Mouse (Mus musculus): ENCODE measurements around the gene Tubb2a. TPM values are rescaled to one million over a fixed set of nuclear protein-coding genes. Genes with fewer than 3 reads are reported as not detected.
A peak's percentile ranks its signal among the peaks of the same experiment; 100 is the strongest.

The Tubb2a gene
- polyA plus RNA-seq, 1 experiment from 2014 or later = 192 TPM

GRCm38 (mm10) chr13:34071836-34072235 is 6.0 kb downstream of the Tubb2a start:
- no peak overlapping the region for H3K27ac ChIP-seq
- no peak overlapping the region for H3K4me3 ChIP-seq (replicated peaks)
- no peak for ATAC-seq (ENCODE audit: insufficient read depth, low FRiP score, low read depth)
- H3K4me1 ChIP-seq = 0 out of 2 replicates have a peak, but pooled peaks cover 5% of the 10 kb centered on the region
- no peaks in the 10 kb centered on the region for H3K9me3 ChIP-seq
- no peak overlapping the region for H3K4me2 ChIP-seq
- H3K9ac ChIP-seq = no peak overlapping the region
- H3K27me3 ChIP-seq (replicated peaks) = no peaks in the 10 kb centered on the region
- 91% methylated on average over 6 of the region's 6 CpGs for WGBS
- 0 out of 2 replicates have a peak, but pooled peaks cover 2% of the 10 kb centered on the region for H3K36me3 ChIP-seq

- 36% methylated on average over 4 of the region's 4 CpGs for WGBS
- H3K27me3 ChIP-seq (replicated peaks) = no peaks in the 10 kb centered on the region
- ATAC-seq (ENCODE audit: insufficient read depth, low FRiP score, low read depth) = no peak
- H3K4me3 ChIP-seq (replicated peaks) = no peak overlapping the region
- no peak overlapping the region for H3K4me2 ChIP-seq
- no peaks in the 10 kb centered on the region for H3K4me1 ChIP-seq
- H3K9me3 ChIP-seq = no peaks in the 10 kb centered on the region
- H3K36me3 ChIP-seq = 0 out of 2 replicates have a peak, but pooled peaks cover under 1% of the 10 kb centered on the region
- H3K9ac ChIP-seq = no peak overlapping the region
- H3K27ac ChIP-seq = no peak overlapping the region
Observed at GRCm38 (mm10) chr13:34070296-34070695, 7.5 kb downstream of the Tubb2a start.

DNA sequence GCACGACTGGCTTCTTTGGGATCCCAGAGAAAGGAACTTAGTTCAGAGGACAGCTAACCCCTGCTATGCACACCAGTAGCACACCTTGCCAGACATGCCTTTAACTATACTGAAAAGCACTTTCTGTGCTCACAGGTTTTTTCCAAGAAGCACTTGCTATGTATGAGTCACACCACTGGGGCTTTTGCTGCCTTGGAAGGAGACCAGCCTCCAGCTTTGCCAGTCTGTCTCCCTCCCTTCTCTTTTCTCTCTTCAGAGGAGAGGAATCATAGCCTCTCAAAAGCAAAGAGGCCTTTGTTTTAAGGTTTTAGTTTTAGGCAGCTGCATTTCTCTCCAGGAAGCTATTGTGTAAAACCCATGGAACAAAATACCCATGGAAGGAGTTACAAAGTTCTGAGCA is 11.5 kb downstream of the Tubb2a start:
- Histone ChIP-seq H3K4me2 (no peak overlapping the region), H3K9ac (no peak overlapping the region), H3K27me3 (replicated peaks) (no peaks in the 10 kb centered on the region), H3K9me3 (no peaks in the 10 kb centered on the region), H3K4me1 (no peaks in the 10 kb centered on the region), H3K27ac (no peak overlapping the region), H3K36me3 (no peaks in the 10 kb centered on the region), H3K4me3 (replicated peaks) (no peak overlapping the region)
- no peak for ATAC-seq (ENCODE audit: insufficient read depth, low FRiP score, low read depth)
- 94% methylated on average over 1 of the region's 1 CpGs for WGBS

GRCm38 (mm10) chr13:34062466-34062865 is 15.3 kb downstream of the Tubb2a start:
- no peak for ATAC-seq (ENCODE audit: insufficient read depth, low FRiP score, low read depth)
- no peaks in the 10 kb centered on the region for H3K36me3 ChIP-seq
- H3K27me3 ChIP-seq (replicated peaks) = no peaks in the 10 kb centered on the region
- H3K9me3 ChIP-seq = no peaks in the 10 kb centered on the region
- no peak overlapping the region for H3K4me3 ChIP-seq (replicated peaks)
- H3K4me2 ChIP-seq = no peak overlapping the region
- WGBS = 87% methylated on average over 10 of the region's 10 CpGs
- H3K4me1 ChIP-seq = no peaks in the 10 kb centered on the region
- no peak overlapping the region for H3K27ac ChIP-seq
- no peak overlapping the region for H3K9ac ChIP-seq

- no peaks in the 10 kb centered on the region for H3K9me3 ChIP-seq
- no peaks in the 10 kb centered on the region for H3K27me3 ChIP-seq (replicated peaks)
- H3K4me3 ChIP-seq (replicated peaks) = no peak overlapping the region
- H3K4me1 ChIP-seq = no peaks in the 10 kb centered on the region
- WGBS = 89% methylated on average over 9 of the region's 9 CpGs
- H3K9ac ChIP-seq = no peak overlapping the region
- no peak for ATAC-seq (ENCODE audit: insufficient read depth, low FRiP score, low read depth)
- H3K36me3 ChIP-seq = 0 out of 2 replicates have a peak, but pooled peaks cover 5% of the 10 kb centered on the region
- H3K4me2 ChIP-seq = no peak overlapping the region
- H3K27ac ChIP-seq = no peak overlapping the region
Observed at GRCm38 (mm10) chr13:34060061-34060460, 17.7 kb downstream of the Tubb2a start.

- Histone ChIP-seq H3K9me3 (no peaks in the 10 kb centered on the region), H3K36me3 (0 out of 2 replicates have a peak, but pooled peaks cover 5% of the 10 kb centered on the region), H3K9ac (no peak overlapping the region), H3K4me2 (no peak overlapping the region), H3K4me3 (replicated peaks) (no peak overlapping the region), H3K4me1 (no peaks in the 10 kb centered on the region), H3K27ac (no peak overlapping the region), H3K27me3 (replicated peaks) (no peaks in the 10 kb centered on the region)
- no peak for ATAC-seq (ENCODE audit: insufficient read depth, low FRiP score, low read depth)
- 80% methylated on average over 1 of the region's 1 CpGs for WGBS
Observed at GRCm38 (mm10) chr13:34057252-34057651, 20.6 kb downstream of the Tubb2a start.

GRCm38 (mm10) chr13:34054983-34055382 is 22.8 kb downstream of the Tubb2a start:
- Histone ChIP-seq H3K4me1 (no peaks in the 10 kb centered on the region), H3K4me2 (no peak overlapping the region), H3K4me3 (replicated peaks) (no peak overlapping the region), H3K27ac (no peak overlapping the region), H3K27me3 (replicated peaks) (no peaks in the 10 kb centered on the region), H3K36me3 (0 out of 2 replicates have a peak, but pooled peaks cover 5% of the 10 kb centered on the region), H3K9me3 (no peaks in the 10 kb centered on the region), H3K9ac (no peak overlapping the region)
- 63% methylated on average over 3 of the region's 3 CpGs for WGBS
- peak; percentile 80; the same call in 1 of the 2 replicates for ATAC-seq (ENCODE audit: insufficient read depth, low FRiP score, low read depth)

GRCm38 (mm10) chr13:34054391-34054790 is 23.4 kb downstream of the Tubb2a start:
- H3K4me3 ChIP-seq (replicated peaks) = no peak overlapping the region
- 0 out of 2 replicates have a peak, but pooled peaks cover 5% of the 10 kb centered on the region for H3K36me3 ChIP-seq
- H3K27ac ChIP-seq = no peak overlapping the region
- WGBS = 61% methylated on average over 4 of the region's 4 CpGs
- no peak overlapping the region for H3K4me2 ChIP-seq
- ATAC-seq (ENCODE audit: insufficient read depth, low FRiP score, low read depth) = 0 out of 2 replicates have a peak, but pooled peaks have one; percentile 39
- no peaks in the 10 kb centered on the region for H3K9me3 ChIP-seq
- H3K9ac ChIP-seq = no peak overlapping the region
- H3K4me1 ChIP-seq = no peaks in the 10 kb centered on the region
- H3K27me3 ChIP-seq (replicated peaks) = no peaks in the 10 kb centered on the region

DNA sequence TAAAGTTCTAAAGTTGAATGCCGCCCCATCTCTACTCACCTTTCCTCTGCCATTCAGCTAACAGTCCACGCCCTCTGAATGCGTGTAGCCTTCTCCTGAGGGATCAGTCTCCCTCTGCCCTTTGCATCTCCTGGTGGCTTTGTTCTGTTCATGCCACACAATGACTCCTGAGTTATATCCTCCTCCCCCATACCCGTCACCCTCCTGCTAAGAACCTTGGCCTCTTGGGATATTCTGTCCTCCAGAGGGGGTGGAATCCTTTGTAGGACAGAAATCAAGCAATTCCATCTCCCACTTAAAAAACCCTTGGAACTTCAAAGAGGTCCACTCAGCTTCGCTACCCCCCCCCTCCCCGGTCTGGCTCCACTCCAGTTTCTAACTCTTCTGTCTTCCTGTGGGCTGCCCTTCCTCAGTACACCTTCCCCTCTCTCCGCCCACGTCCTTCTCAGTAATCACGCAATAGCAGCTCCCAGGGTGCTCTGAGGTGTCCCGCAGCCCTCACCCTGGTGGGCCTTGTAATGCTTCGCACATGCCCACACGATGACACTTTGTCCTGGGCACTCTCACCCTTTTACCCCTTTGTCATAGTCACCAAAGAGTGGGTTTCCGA is 24.0 kb downstream of the Tubb2a start:
- Histone ChIP-seq H3K4me1 (no peaks in the 10 kb centered on the region), H3K4me2 (no peak overlapping the region), H3K27me3 (replicated peaks) (no peaks in the 10 kb centered on the region), H3K9ac (no peak overlapping the region), H3K9me3 (no peaks in the 10 kb centered on the region), H3K36me3 (0 out of 2 replicates have a peak, but pooled peaks cover 5% of the 10 kb centered on the region), H3K4me3 (replicated peaks) (no peak overlapping the region), H3K27ac (no peak overlapping the region)
- ATAC-seq (ENCODE audit: insufficient read depth, low FRiP score, low read depth) = no peak
- WGBS = 74% methylated on average over 13 of the region's 13 CpGs

DNA sequence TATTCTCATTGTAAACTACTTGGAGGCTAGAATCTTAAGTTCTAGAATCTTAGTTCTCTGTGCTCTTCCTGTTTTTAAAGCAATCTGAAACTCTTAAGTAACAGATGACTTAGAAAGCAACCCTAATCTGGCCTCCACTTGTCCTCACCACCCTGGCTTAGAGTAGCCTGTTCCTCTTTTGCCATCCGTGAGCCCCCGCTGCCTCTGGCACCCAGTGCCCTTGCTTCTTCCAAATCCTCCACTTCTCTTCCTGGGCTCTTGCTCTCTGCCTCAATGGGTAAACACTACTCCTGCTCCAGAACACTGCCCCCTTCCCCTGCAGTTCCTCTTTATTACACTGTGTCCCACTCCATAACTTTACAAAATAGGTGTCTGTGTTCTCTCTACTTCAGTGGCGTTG is 26.1 kb downstream of the Tubb2a start:
- Histone ChIP-seq H3K36me3 (0 out of 2 replicates have a peak, but pooled peaks cover 5% of the 10 kb centered on the region), H3K9ac (no peak overlapping the region), H3K4me1 (no peaks in the 10 kb centered on the region), H3K9me3 (no peaks in the 10 kb centered on the region), H3K27me3 (replicated peaks) (no peaks in the 10 kb centered on the region), H3K4me3 (replicated peaks) (no peak overlapping the region), H3K27ac (no peak overlapping the region), H3K4me2 (no peak overlapping the region)
- 89% methylated on average over 3 of the region's 3 CpGs for WGBS
- no peak for ATAC-seq (ENCODE audit: insufficient read depth, low FRiP score, low read depth)

DNA sequence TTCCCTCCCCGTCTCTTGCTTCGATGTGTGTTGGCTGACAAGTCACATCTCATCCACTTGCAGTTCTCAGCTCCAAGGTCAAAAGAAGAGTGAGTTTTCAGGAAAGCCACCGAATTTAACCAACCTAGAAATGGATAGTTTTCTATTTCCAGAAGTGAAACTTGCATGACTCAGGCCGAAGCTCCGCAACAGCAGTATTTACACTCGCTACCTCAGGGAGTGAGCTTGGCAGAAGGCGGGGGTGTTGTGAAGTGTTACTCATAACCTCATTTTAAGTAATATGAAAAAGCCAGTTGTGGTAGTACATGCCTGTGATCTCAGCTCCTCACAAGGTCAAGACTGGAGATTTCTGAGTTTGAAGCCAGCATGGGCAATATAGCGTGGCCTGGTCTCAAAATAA is 27.3 kb downstream of the Tubb2a start:
- Histone ChIP-seq H3K4me3 (replicated peaks) (no peak overlapping the region), H3K36me3 (0 out of 2 replicates have a peak, but pooled peaks cover 4% of the 10 kb centered on the region), H3K4me2 (no peak overlapping the region), H3K9me3 (no peaks in the 10 kb centered on the region), H3K4me1 (no peaks in the 10 kb centered on the region), H3K27ac (no peak overlapping the region), H3K27me3 (replicated peaks) (no peaks in the 10 kb centered on the region), H3K9ac (no peak overlapping the region)
- no peak for ATAC-seq (ENCODE audit: insufficient read depth, low FRiP score, low read depth)
- 93% methylated on average over 8 of the region's 8 CpGs for WGBS

GRCm38 (mm10) chr13:34047526-34047925 is 30.3 kb downstream of the Tubb2a start:
- Histone ChIP-seq H3K27me3 (replicated peaks) (no peaks in the 10 kb centered on the region), H3K36me3 (no peaks in the 10 kb centered on the region), H3K4me2 (no peak overlapping the region), H3K9ac (no peak overlapping the region), H3K4me3 (replicated peaks) (no peak overlapping the region), H3K9me3 (no peaks in the 10 kb centered on the region), H3K27ac (no peak overlapping the region), H3K4me1 (no peaks in the 10 kb centered on the region)
- WGBS = 91% methylated on average over 3 of the region's 3 CpGs
- no peak for ATAC-seq (ENCODE audit: insufficient read depth, low FRiP score, low read depth)
